Mouse (Mus musculus): Measurements from ENCODE around the gene Lin37. TPM values are rescaled to one million over a fixed set of nuclear protein-coding genes. Genes with fewer than 3 reads are reported as not detected.

Gene Lin37
- polyA plus RNA-seq, 1 experiment from 2014 or later: 60.4 TPM

DNA sequence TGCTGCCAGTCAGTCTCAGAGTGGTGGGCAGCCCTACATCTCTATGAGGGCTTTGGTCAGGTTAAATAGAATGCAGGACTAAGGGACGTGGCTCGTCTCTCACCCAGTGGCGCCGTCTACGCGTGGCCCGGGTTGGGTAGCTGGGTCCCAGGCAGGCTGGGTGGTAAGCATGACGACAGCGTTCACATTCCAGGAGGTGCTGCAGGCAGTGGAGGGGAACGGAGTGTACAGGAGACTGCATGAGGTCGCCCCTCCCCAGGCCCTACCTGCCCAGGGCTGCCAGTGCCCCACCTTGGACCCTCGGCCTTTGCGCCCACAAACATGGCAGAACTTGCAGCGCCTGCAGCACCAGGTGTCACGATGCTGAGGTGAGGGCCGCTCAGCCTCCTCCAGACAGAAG, 21.9 kb upstream of the Lin37 start:
- H3K9me3 ChIP-seq: no peaks in the 10 kb centered on the region
- H3K4me3 ChIP-seq (replicated peaks): no peak overlapping the region
- H3K9ac ChIP-seq (replicated peaks): no peak overlapping the region
- no peaks in the 10 kb centered on the region for H3K27me3 ChIP-seq
- ATAC-seq: no peak
- peaks cover 3% of the 10 kb centered on the region for H3K4me1 ChIP-seq (replicated peaks)
- no peak overlapping the region for H3K27ac ChIP-seq
- 94% methylated on average over 16 of the region's 16 CpGs for WGBS
- peaks cover 100% of the 10 kb centered on the region for H3K36me3 ChIP-seq
- no peak overlapping the region for H3K4me2 ChIP-seq (replicated peaks)

DNA sequence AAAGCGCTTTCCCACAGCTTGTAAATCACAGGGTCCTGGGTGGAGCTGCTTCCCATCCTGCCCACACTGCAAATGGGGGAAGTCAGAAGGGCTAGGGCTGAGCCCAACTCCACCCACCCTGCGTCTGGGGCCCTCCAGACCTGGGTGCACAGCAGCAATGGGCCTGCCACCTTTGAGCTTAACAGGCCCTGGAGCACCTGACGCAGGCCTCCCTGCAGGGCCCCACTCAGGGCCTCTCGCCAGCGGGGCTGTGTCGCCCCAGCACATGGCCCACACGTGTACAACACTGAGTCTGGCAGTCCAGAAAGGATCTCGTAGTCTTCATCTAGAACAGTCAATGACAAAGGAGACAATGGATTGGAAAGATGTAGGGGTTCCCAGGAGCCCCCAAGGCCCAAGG, 20.3 kb upstream of the Lin37 start:
- ATAC-seq: 0 out of 2 replicates have a peak, but pooled peaks have one; percentile 34
- H3K36me3 ChIP-seq: peaks cover 100% of the 10 kb centered on the region
- WGBS: 92% methylated on average over 8 of the region's 8 CpGs

DNA sequence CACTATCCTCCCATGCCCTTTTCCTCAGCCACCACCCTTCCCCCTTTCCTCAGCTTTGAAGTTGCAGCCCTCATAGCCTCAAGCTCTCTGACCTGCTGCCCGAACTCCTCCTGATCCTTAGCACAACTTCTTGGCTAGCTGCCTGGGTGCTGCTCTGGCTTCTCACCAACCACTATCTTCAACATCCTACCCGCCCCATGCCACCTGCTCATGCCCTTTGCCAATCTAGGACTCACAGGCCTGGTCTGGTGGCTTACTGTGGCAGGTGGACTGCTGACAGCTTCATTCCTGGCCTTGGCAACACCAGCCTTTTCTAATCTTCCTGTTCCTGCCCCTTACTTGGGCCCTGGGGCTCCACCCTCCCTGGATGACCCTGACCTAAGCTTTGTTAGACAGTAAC, 13.3 kb upstream of the Lin37 start:
- 93% methylated on average over 2 of the region's 2 CpGs for WGBS
- H3K9me3 ChIP-seq: no peaks in the 10 kb centered on the region

More for the DNA sequence above, 20.3 kb upstream of the Lin37 start:
- Histone ChIP-seq H3K4me2 (replicated peaks) (no peak overlapping the region), H3K9me3 (no peaks in the 10 kb centered on the region), H3K4me3 (replicated peaks) (no peak overlapping the region), H3K27me3 (no peaks in the 10 kb centered on the region), H3K4me1 (replicated peaks) (no peaks in the 10 kb centered on the region), H3K27ac (no peak overlapping the region), H3K9ac (replicated peaks) (no peak overlapping the region)

DNA sequence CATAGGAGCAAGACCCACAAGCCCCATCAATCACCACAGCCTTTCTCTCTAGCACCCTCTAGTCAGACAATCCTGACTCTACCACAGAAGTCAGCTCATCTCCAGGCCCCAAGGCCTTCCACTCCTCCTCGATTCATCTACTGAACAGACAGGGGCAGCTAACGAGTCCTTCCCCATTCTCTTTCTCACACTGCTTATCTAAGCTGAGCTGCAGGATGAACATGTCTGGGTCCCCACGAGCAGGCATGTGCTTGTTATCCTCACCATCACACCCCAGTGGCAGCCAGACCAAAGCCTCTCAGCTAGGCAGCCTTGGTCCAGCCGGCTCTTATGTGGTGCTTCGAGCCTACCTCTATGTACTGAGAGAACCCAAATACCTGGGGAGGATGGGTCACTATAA, 12.8 kb upstream of the Lin37 start:
- WGBS: 90% methylated on average over 5 of the region's 5 CpGs
- H3K9ac ChIP-seq (replicated peaks): no peak overlapping the region
- H3K9me3 ChIP-seq: no peaks in the 10 kb centered on the region
- no peaks in the 10 kb centered on the region for H3K27me3 ChIP-seq
- no peak for ATAC-seq
- H3K4me3 ChIP-seq (replicated peaks): no peak overlapping the region
- H3K4me1 ChIP-seq (replicated peaks): no peaks in the 10 kb centered on the region
- no peak overlapping the region for H3K4me2 ChIP-seq (replicated peaks)
- peaks cover 96% of the 10 kb centered on the region for H3K36me3 ChIP-seq
- H3K27ac ChIP-seq: no peak overlapping the region

More for the DNA sequence above, 13.3 kb upstream of the Lin37 start:
- Histone ChIP-seq H3K4me3 (replicated peaks) (no peak overlapping the region), H3K4me1 (replicated peaks) (no peaks in the 10 kb centered on the region), H3K4me2 (replicated peaks) (no peak overlapping the region), H3K9ac (replicated peaks) (no peak overlapping the region), H3K36me3 (peaks cover 97% of the 10 kb centered on the region), H3K27me3 (no peaks in the 10 kb centered on the region), H3K27ac (no peak overlapping the region)
- ATAC-seq: no peak

DNA sequence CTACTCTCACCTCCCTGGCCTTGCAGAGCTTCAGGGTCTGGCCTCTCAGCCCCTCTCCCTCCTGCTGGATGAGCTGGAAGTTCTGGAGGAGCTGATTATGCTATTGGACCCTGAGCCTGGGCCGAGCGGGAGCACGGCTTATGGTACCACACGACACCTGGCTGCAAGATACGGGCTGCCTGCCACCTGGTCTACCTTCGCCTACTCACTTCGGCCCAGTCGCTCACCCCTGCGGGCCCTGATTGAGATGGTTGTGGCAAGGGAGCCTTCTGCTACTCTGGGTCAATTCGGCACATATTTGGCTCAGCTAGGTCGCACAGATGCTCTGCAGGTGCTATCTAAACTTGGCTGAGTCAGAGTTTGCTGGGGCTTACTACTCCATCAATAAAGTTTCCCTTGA, 7.9 kb upstream of the Lin37 start:
- no peaks in the 10 kb centered on the region for H3K27me3 ChIP-seq
- H3K9me3 ChIP-seq: no peaks in the 10 kb centered on the region
- 93% methylated on average over 11 of the region's 11 CpGs for WGBS
- ATAC-seq: no peak
- H3K9ac ChIP-seq (replicated peaks): no peak overlapping the region
- no peak overlapping the region for H3K27ac ChIP-seq
- H3K4me1 ChIP-seq (replicated peaks): peaks cover 10% of the 10 kb centered on the region
- peaks cover 71% of the 10 kb centered on the region for H3K36me3 ChIP-seq
- H3K4me2 ChIP-seq (replicated peaks): no peak overlapping the region
- no peak overlapping the region for H3K4me3 ChIP-seq (replicated peaks)

- Histone ChIP-seq H3K4me3 (replicated peaks) (no peak overlapping the region), H3K4me2 (replicated peaks) (no peak overlapping the region), H3K36me3 (peaks cover 58% of the 10 kb centered on the region), H3K27me3 (no peaks in the 10 kb centered on the region), H3K4me1 (replicated peaks) (peaks cover 17% of the 10 kb centered on the region), H3K9ac (replicated peaks) (no peak overlapping the region), H3K9me3 (no peaks in the 10 kb centered on the region), H3K27ac (no peak overlapping the region)
- no peak for ATAC-seq
- WGBS: 91% methylated on average over 9 of the region's 9 CpGs
Measured at GRCm38 (mm10) chr7:30566033-30566432, 6.4 kb upstream of the Lin37 start.

DNA sequence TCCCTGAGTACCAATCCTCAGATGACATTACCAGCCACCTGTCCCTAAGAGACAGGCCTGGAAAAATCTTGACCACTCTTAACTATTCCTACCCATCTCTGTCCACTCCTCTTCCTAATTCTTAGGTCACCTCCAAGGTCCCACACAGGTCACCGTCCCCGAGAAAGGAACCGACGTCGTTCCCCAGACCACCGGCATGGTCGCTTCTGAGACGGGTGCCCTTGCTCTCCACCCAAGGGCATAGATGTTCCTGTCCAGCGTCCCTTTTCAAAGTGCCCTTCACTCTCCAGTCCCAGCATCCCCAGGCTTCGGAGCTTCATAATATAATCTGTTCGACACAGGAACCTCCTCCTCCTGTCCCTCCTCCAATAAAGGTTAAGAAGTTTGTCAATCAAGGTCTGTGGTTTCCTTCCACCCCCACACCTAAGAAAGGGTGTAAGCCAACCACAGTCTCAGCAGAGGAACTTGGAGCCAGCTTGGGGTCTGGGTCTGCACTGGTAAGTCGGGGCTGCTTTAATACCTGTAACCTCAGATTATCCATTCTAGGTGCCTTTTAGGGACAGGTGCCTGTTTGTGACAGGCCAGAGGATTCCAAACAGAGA, 5.4 kb upstream of the Lin37 start, which contains the start of gene Igflr1:
Igflr1 (plus strand) TSS at position 458 of the 602 bp plus-strand sequence.
- 98% methylated on average over 12 of the region's 12 CpGs for WGBS
- Histone ChIP-seq H3K9me3 (no peaks in the 10 kb centered on the region), H3K4me1 (replicated peaks) (peaks cover 17% of the 10 kb centered on the region), H3K27me3 (no peaks in the 10 kb centered on the region), H3K4me2 (replicated peaks) (peak within 1 kb of the TSS; percentile 68), H3K27ac (no peak within 1 kb of the TSS), H3K4me3 (replicated peaks) (peak within 1 kb of the TSS; percentile 83; the same call in 1 of the 2 replicates), H3K36me3 (peaks cover 49% of the 10 kb centered on the region), H3K9ac (replicated peaks) (no peak within 1 kb of the TSS)
- no peak for ATAC-seq

GRCm38 (mm10) chr7:30563906-30564280, 4.3 kb upstream of the Lin37 start:
- Histone ChIP-seq H3K4me1 (replicated peaks) (peaks cover 23% of the 10 kb centered on the region), H3K36me3 (peaks cover 37% of the 10 kb centered on the region), H3K27me3 (no peaks in the 10 kb centered on the region), H3K9ac (replicated peaks) (peak overlapping the region; percentile 82), H3K4me3 (replicated peaks) (peak overlapping the region; percentile 83), H3K4me2 (replicated peaks) (peak overlapping the region; percentile 68), H3K27ac (peak overlapping the region; percentile 91; the same call in 1 of the 2 replicates), H3K9me3 (no peaks in the 10 kb centered on the region)
- 26% methylated on average over 6 of the region's 6 CpGs for WGBS
- ATAC-seq: no peak; the same call in 1 of the 2 replicates

DNA sequence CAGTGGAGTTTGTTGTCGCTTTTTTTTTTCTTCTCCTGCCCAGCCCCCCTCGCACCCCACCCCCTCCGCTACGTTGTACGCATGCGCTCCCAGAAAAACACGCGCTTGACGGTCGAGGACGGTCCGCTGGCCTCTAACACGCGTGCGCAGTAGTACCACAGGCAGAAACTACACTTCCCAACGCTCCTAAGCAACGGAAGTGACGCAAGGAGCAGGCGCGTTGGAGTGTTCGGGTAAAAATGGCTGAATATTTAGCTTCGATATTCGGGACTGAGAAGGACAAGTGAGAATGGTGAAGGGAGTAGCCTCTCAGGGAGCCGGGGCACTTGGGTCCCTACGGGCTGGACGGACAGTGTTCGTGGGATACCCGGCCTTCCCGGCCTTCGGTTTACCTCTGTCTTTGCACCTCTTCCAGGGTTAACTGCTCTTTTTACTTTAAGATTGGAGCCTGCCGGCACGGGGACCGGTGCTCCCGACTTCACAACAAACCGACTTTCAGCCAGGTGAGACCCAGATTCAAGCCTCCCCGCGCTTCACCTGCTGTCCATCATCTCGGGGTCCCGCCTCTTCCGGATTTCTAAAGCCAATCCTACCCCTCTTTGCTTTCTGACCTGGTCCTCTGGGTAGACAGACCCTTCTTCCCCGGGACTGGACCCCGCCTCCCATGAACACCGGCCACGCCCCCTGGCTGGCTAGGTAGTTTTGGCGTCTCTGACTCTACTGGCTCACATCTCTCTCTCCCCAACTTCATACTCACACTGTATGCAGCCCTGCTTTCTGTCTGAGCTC, 3.7 kb upstream of the Lin37 start, which contains the start of the genes U2af1l4, Gm49396 and Psenen:
U2af1l4 (plus strand) TSS at position 185 of the 789 bp plus-strand sequence.
Gm49396 (plus strand) TSS at position 228 of the 789 bp plus-strand sequence.
Psenen (minus strand) TSS at position 511 of the 789 bp plus-strand sequence.
- peak within 1 kb of the TSS; percentile 82 for H3K9ac ChIP-seq (replicated peaks)
- peak within 1 kb of the TSS; percentile 91 for H3K27ac ChIP-seq
- peak within 1 kb of the TSS; percentile 89 for H3K4me2 ChIP-seq (replicated peaks)
- WGBS: under 1% methylated on average over 45 of the region's 45 CpGs
- H3K4me1 ChIP-seq (replicated peaks): peaks cover 29% of the 10 kb centered on the region
- peak within 1 kb of the TSS; percentile 83 for H3K4me3 ChIP-seq (replicated peaks)
- ATAC-seq: peak; percentile 87
- no peaks in the 10 kb centered on the region for H3K27me3 ChIP-seq
- H3K36me3 ChIP-seq: peaks cover 31% of the 10 kb centered on the region
- H3K9me3 ChIP-seq: no peaks in the 10 kb centered on the region

DNA sequence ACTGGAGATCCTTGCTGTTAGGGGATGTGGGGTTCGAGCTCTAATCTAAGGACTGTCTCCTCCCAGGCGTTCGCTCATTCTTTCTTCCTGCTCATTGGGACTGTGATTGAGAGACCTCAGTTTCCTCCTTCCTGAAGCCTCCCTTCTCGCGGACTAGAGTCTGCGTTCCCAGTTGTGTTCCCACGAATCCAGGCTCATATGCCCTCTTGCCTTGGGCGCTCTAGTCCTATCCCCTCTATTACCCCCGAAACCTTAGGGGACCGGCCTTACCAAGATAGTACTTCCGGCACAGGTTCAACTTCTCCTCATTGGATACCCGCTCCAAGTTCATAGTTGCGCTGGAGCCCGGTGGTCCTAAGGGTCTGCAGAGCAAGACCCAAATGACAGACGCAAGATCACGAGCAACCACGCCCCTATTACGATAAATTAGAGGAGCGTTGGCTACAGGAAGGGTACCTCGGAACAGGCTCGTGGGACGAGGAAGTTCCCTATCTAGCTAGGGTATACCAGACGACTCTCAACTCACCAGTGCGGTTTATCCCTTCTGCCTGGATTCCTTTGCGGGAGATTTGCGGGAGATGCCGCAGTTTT, 3.0 kb upstream of the Lin37 start:
- H3K36me3 ChIP-seq: peaks cover 31% of the 10 kb centered on the region
- WGBS: 2% methylated on average over 27 of the region's 27 CpGs
- no peaks in the 10 kb centered on the region for H3K27me3 ChIP-seq
- H3K4me3 ChIP-seq (replicated peaks): peak overlapping the region; percentile 83
- 0 out of 2 replicates have a peak, but pooled peaks have one; percentile 8 for ATAC-seq
- H3K9ac ChIP-seq (replicated peaks): peak overlapping the region; percentile 68
- no peaks in the 10 kb centered on the region for H3K9me3 ChIP-seq
- H3K27ac ChIP-seq: peak overlapping the region; percentile 69
- peaks cover 36% of the 10 kb centered on the region for H3K4me1 ChIP-seq (replicated peaks)
- peak overlapping the region; percentile 89 for H3K4me2 ChIP-seq (replicated peaks)

DNA sequence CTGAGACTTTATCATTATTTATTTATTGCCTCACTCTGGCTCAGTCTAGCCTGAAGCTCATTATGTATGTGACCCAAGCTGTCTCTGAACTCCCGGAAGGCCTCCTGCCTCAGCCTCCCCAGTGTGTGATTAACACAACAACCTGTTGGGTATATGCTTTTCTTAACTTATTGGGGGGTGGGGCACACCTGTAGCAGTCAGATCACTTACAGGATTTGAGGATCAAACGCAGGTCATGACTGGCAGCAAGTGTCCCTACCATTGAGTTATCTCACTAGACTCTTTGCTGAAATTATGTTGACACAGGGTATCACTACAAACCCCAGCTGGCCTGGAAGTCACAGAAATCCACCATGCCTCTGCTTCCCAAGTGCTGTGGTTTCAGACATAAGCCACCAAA, 658 bp upstream of the Lin37 start:
- H3K9me3 ChIP-seq: no peaks in the 10 kb centered on the region
- H3K4me2 ChIP-seq (replicated peaks): peak overlapping the region; percentile 91; the same call in 1 of the 2 replicates
- no peak overlapping the region for H3K9ac ChIP-seq (replicated peaks)
- no peak for ATAC-seq
- no peak overlapping the region for H3K4me3 ChIP-seq (replicated peaks)
- H3K27ac ChIP-seq: no peak overlapping the region
- no peaks in the 10 kb centered on the region for H3K27me3 ChIP-seq
- peaks cover 31% of the 10 kb centered on the region for H3K36me3 ChIP-seq
- peaks cover 36% of the 10 kb centered on the region for H3K4me1 ChIP-seq (replicated peaks)
- WGBS: 77% methylated on average over 2 of the region's 2 CpGs

All from midbrain, embryonic 13.5 days (tissue).